Mouse (Mus musculus): ENCODE data around the gene Zswim3. TPM values are rescaled to one million over a fixed set of nuclear protein-coding genes. Genes with fewer than 3 reads are reported as not detected.

Gene Zswim3
- polyA plus RNA-seq, 1 experiment from 2014 or later: 7.2 TPM

DNA sequence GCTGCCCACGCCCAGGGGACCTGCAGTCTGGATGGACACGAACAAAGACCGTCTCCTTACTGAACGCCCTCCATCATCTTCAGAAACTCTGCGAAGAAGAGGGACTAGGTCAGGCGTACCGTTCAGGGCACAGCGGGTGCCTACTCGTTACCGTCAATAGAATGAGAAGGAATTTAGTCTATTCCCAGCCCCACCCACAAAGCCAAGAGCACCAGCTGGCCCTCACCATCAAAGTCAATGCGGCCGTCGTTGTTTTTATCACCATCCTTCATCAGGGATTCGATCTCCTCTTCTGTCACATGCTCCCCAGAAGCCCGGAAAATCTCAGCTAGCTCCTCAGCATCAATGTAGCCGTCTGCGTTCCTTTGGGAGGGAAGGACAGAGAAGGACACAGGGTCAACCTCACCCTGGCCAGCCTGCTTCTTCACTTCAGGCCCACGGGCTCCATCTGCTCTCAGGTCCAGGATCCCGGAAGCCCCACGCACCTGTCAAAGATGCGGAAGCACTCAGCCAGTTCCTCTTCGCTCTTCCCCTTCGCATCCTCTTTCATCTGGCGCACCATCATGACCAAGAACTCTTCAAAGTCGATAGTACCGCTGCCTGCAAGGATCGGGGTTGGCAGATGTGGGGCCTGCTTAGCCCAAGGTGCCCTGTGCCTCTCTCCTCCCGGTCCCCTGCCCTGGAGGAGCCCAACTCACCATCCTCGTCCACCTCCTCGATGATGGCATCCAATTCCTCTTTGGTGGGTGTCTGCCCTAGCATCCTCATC lies 27.5 kb upstream of the Zswim3 start:
- H3K9me3 ChIP-seq (replicated peaks; ENCODE audit: control insufficient read depth, low read length): no peaks in the 10 kb centered on the region
- H3K27me3 ChIP-seq (ENCODE audit: control insufficient read depth, insufficient read depth, low read length): peaks cover 7% of the 10 kb centered on the region
- no peaks in the 10 kb centered on the region for H3K4me1 ChIP-seq (ENCODE audit: control insufficient read depth, insufficient read depth, low read length)
- no peak overlapping the region for H3K9ac ChIP-seq (ENCODE audit: low read depth, low read length)
- H3K4me2 ChIP-seq: no peak overlapping the region
- no peak overlapping the region for H3K4me3 ChIP-seq (ENCODE audit: low read depth, low read length)
- peaks cover 2% of the 10 kb centered on the region; the same call in 1 of the 2 replicates for H3K36me3 ChIP-seq (ENCODE audit: control insufficient read depth, insufficient read depth, low read length)
- 77% methylated on average over 30 of the region's 30 CpGs for WGBS (ENCODE audit: insufficient replicate concordance)
- H3K27ac ChIP-seq (ENCODE audit: low read depth, low read length): no peak overlapping the region
- no peak for ATAC-seq (replicated peaks; ENCODE audit: insufficient number of reproducible peaks, low FRiP score, low TSS enrichment)

GRCm38 (mm10) chr2:164778015-164778287 lies 26.9 kb upstream of the Zswim3 start:
- Histone ChIP-seq H3K27ac (ENCODE audit: low read depth, low read length) (no peak overlapping the region), H3K4me1 (ENCODE audit: control insufficient read depth, insufficient read depth, low read length) (no peaks in the 10 kb centered on the region), H3K4me2 (no peak overlapping the region), H3K4me3 (ENCODE audit: low read depth, low read length) (no peak overlapping the region), H3K27me3 (ENCODE audit: control insufficient read depth, insufficient read depth, low read length) (peaks cover 7% of the 10 kb centered on the region), H3K36me3 (ENCODE audit: control insufficient read depth, insufficient read depth, low read length) (peaks cover under 1% of the 10 kb centered on the region; the same call in 1 of the 2 replicates), H3K9me3 (replicated peaks; ENCODE audit: control insufficient read depth, low read length) (no peaks in the 10 kb centered on the region), H3K9ac (ENCODE audit: low read depth, low read length) (no peak overlapping the region)
- 90% methylated on average over 11 of the region's 11 CpGs for WGBS (ENCODE audit: insufficient replicate concordance)
- ATAC-seq (replicated peaks; ENCODE audit: insufficient number of reproducible peaks, low FRiP score, low TSS enrichment): no peak

- Histone ChIP-seq H3K27ac (ENCODE audit: low read depth, low read length) (no peak overlapping the region), H3K4me1 (ENCODE audit: control insufficient read depth, insufficient read depth, low read length) (no peaks in the 10 kb centered on the region), H3K4me3 (ENCODE audit: low read depth, low read length) (no peak overlapping the region), H3K9me3 (replicated peaks; ENCODE audit: control insufficient read depth, low read length) (no peaks in the 10 kb centered on the region), H3K4me2 (no peak overlapping the region), H3K36me3 (ENCODE audit: control insufficient read depth, insufficient read depth, low read length) (no peaks in the 10 kb centered on the region), H3K27me3 (ENCODE audit: control insufficient read depth, insufficient read depth, low read length) (peaks cover 7% of the 10 kb centered on the region), H3K9ac (ENCODE audit: low read depth, low read length) (no peak overlapping the region)
- 67% methylated on average over 7 of the region's 7 CpGs for WGBS (ENCODE audit: insufficient replicate concordance)
- ATAC-seq (replicated peaks; ENCODE audit: insufficient number of reproducible peaks, low FRiP score, low TSS enrichment): no peak
Observed at GRCm38 (mm10) chr2:164778809-164779208, 26.1 kb upstream of the Zswim3 start.

DNA sequence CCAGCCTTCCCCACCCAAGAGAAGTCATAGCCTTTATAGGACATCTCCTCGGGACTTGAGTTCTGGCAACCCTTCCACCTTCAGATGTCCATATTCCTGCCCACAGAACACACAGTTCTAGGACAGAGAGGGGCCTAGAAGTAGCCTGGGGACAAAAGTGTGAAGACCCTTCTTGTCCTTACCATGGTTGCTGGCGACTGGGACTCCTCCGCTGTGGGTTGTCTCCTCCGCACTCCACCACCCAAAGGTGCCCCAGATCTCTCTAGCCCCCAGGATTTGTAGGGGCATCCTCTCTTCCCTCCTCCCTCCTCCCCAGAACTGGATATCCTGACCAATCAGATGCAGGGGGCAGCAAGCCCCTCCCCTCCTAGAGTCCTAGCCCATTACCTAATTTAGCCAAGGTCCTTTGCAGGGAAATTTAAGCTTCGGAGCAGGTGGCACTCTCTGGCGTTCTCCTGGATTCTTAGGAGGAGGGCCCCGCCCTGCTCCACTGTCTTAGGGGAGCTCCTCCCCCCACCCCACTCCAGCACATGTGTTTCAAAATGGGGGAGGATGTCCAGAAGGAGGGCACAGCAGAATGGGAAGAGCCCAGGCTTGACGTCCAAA lies 25.3 kb upstream of the Zswim3 start, which contains the start of gene Tnnc2:
Gene Tnnc2, minus strand, starts transcription at position 487 of the 606 bp plus-strand sequence.
- 75% methylated on average over 8 of the region's 8 CpGs for WGBS (ENCODE audit: insufficient replicate concordance)
- H3K4me1 ChIP-seq (ENCODE audit: control insufficient read depth, insufficient read depth, low read length): peaks cover under 1% of the 10 kb centered on the region; the same call in 1 of the 2 replicates
- no peak within 1 kb of the TSS for H3K27ac ChIP-seq (ENCODE audit: low read depth, low read length)
- no peak within 1 kb of the TSS for H3K9ac ChIP-seq (ENCODE audit: low read depth, low read length)
- H3K4me2 ChIP-seq: no peak within 1 kb of the TSS
- H3K27me3 ChIP-seq (ENCODE audit: control insufficient read depth, insufficient read depth, low read length): peaks cover 7% of the 10 kb centered on the region
- no peaks in the 10 kb centered on the region for H3K9me3 ChIP-seq (replicated peaks; ENCODE audit: control insufficient read depth, low read length)
- no peak within 1 kb of the TSS for H3K4me3 ChIP-seq (ENCODE audit: low read depth, low read length)
- no peak for ATAC-seq (replicated peaks; ENCODE audit: insufficient number of reproducible peaks, low FRiP score, low TSS enrichment)
- no peaks in the 10 kb centered on the region for H3K36me3 ChIP-seq (ENCODE audit: control insufficient read depth, insufficient read depth, low read length)

GRCm38 (mm10) chr2:164781876-164782275 lies 23.0 kb upstream of the Zswim3 start:
- Histone ChIP-seq H3K4me1 (ENCODE audit: control insufficient read depth, insufficient read depth, low read length) (peaks cover 8% of the 10 kb centered on the region), H3K9me3 (replicated peaks; ENCODE audit: control insufficient read depth, low read length) (no peaks in the 10 kb centered on the region), H3K27me3 (ENCODE audit: control insufficient read depth, insufficient read depth, low read length) (peaks cover 6% of the 10 kb centered on the region; the same call in 1 of the 2 replicates), H3K4me3 (ENCODE audit: low read depth, low read length) (no peak overlapping the region), H3K4me2 (no peak overlapping the region), H3K9ac (ENCODE audit: low read depth, low read length) (no peak overlapping the region), H3K36me3 (ENCODE audit: control insufficient read depth, insufficient read depth, low read length) (no peaks in the 10 kb centered on the region), H3K27ac (ENCODE audit: low read depth, low read length) (no peak overlapping the region)
- ATAC-seq (replicated peaks; ENCODE audit: insufficient number of reproducible peaks, low FRiP score, low TSS enrichment): no peak
- WGBS (ENCODE audit: insufficient replicate concordance): 66% methylated on average over 4 of the region's 4 CpGs

DNA sequence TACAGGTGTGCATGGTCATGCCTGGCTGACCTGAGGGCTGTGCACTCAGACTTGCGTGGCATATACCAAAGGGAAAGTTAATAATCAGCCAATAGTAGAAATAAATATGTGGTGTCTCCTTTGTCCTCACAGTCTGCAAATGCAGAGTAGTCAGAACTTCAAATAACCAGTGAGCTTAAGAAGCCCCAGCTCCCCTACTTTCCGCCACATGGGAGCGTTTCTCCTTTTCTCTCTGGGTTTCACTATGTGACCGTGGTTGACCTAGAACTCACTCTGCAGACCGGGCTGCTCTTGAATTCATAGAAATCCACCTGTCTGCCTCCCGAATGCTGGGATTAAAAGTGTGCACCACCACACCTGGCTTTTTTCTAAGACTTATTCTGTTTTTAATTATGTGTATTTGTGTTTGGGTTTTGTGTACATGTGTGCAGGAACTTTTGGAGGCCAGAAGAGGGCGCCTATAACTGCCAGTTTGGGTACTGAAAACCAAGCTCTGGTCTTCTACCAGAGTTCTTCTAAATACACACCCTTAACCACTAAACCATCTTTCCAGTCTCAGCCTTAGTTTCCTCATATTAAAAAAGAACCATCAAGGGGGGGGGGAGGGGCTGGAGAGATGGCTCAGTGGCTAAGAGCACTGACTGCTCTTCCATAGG lies 20.8 kb upstream of the Zswim3 start:
- peaks cover 18% of the 10 kb centered on the region for H3K4me1 ChIP-seq (ENCODE audit: control insufficient read depth, insufficient read depth, low read length)
- no peak overlapping the region for H3K27ac ChIP-seq (ENCODE audit: low read depth, low read length)
- H3K4me2 ChIP-seq: no peak overlapping the region
- H3K36me3 ChIP-seq (ENCODE audit: control insufficient read depth, insufficient read depth, low read length): no peaks in the 10 kb centered on the region
- no peaks in the 10 kb centered on the region for H3K9me3 ChIP-seq (replicated peaks; ENCODE audit: control insufficient read depth, low read length)
- H3K4me3 ChIP-seq (ENCODE audit: low read depth, low read length): no peak overlapping the region
- H3K9ac ChIP-seq (ENCODE audit: low read depth, low read length): no peak overlapping the region
- ATAC-seq (replicated peaks; ENCODE audit: insufficient number of reproducible peaks, low FRiP score, low TSS enrichment): no peak
- 70% methylated on average over 7 of the region's 7 CpGs for WGBS (ENCODE audit: insufficient replicate concordance)
- H3K27me3 ChIP-seq (ENCODE audit: control insufficient read depth, insufficient read depth, low read length): no peaks in the 10 kb centered on the region

DNA sequence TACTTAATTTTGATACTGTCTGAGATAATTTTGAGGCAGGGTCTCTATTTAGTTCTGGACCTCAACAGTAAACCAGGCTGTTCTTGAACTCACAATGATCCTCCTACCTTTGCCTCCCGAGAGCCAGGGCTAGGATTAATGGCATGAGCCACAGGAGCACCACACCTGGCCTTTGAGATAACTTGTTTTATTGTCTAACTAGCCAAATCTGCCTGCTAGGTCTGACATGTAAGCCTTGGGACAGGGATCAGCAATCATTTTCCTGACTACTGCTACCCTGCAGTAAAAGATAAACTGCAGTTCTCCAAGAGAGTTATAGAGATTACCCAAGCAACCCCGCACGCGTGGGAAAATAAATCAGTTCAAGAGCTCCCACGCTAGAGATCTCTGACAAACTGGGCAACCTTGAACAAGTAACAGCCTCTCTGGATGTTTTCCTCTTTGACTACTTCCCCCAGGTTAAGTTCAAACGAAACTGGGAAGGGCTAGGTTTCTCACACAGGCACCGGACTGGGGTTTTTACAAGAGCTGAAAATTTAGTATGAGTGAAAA lies 20.0 kb upstream of the Zswim3 start:
- H3K36me3 ChIP-seq (ENCODE audit: control insufficient read depth, insufficient read depth, low read length): no peaks in the 10 kb centered on the region
- H3K4me3 ChIP-seq (ENCODE audit: low read depth, low read length): peak overlapping the region; percentile 59
- ATAC-seq (replicated peaks; ENCODE audit: insufficient number of reproducible peaks, low FRiP score, low TSS enrichment): no peak
- peaks cover 18% of the 10 kb centered on the region for H3K4me1 ChIP-seq (ENCODE audit: control insufficient read depth, insufficient read depth, low read length)
- H3K9me3 ChIP-seq (replicated peaks; ENCODE audit: control insufficient read depth, low read length): no peaks in the 10 kb centered on the region
- H3K27ac ChIP-seq (ENCODE audit: low read depth, low read length): peak overlapping the region; percentile 86
- H3K4me2 ChIP-seq: peak overlapping the region; percentile 71
- H3K27me3 ChIP-seq (ENCODE audit: control insufficient read depth, insufficient read depth, low read length): no peaks in the 10 kb centered on the region
- 13% methylated on average over 7 of the region's 7 CpGs for WGBS (ENCODE audit: insufficient replicate concordance)
- peak overlapping the region; percentile 79 for H3K9ac ChIP-seq (ENCODE audit: low read depth, low read length)

DNA sequence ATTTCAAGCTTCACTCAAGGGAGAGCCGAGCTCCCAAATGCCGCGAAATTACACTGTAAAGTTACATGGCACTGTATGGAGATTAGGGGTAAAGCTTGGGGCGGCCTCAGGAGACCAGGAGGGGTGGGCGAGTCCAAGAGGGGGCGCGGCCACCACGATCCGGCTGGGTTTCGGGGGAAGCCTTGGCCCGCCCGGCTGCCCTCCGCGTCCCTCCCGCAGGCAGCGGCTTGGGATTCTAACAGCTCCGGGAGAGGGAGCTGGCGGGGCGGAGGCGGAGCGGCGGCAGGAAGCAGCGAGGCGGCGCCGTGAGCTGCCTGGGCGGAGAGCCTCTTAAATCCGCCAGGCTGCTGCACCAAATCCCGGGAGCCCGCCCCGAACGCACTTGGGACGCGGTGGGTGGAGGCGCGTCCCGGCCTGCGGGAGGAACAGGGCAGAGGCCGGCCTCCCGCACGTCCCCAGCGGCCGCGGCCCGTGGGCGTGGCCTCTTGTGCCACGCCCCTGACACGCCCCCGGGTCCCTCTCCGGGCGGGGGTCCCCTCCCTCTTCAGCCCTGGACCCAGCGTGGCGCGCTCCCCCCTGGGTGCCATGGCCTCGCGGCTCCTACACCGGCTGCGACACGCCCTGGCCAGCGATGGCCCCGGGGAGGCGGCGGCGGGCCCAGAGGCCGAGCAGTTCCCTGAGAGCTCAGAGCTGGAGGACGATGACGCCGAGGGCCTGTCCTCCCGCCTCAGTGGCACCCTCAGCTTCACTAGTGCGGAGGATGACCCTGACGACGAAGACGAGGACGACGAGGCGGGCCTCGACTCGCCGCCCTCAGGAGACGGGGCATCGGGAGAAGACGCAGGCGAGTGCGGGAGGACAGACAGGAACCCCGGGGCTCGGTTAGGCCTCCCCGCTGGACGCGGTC lies 19.2 kb upstream of the Zswim3 start, which contains the start of gene Snx21:
Gene Snx21, plus strand, starts transcription at position 343 of the 907 bp plus-strand sequence.
- Histone ChIP-seq H3K27me3 (ENCODE audit: control insufficient read depth, insufficient read depth, low read length) (no peaks in the 10 kb centered on the region), H3K9me3 (replicated peaks; ENCODE audit: control insufficient read depth, low read length) (no peaks in the 10 kb centered on the region), H3K27ac (ENCODE audit: low read depth, low read length) (peak within 1 kb of the TSS; percentile 86), H3K36me3 (ENCODE audit: control insufficient read depth, insufficient read depth, low read length) (no peaks in the 10 kb centered on the region), H3K4me2 (peak within 1 kb of the TSS; percentile 71), H3K9ac (ENCODE audit: low read depth, low read length) (peak within 1 kb of the TSS; percentile 79), H3K4me1 (ENCODE audit: control insufficient read depth, insufficient read depth, low read length) (peaks cover 18% of the 10 kb centered on the region), H3K4me3 (ENCODE audit: low read depth, low read length) (peak within 1 kb of the TSS; percentile 59)
- peak; percentile 90 for ATAC-seq (replicated peaks; ENCODE audit: insufficient number of reproducible peaks, low FRiP score, low TSS enrichment)
- under 1% methylated on average over 81 of the region's 89 CpGs for WGBS (ENCODE audit: insufficient replicate concordance)

Measured in heart, embryonic 11.5 days (tissue).